Mouse (Mus musculus) stomach, embryonic 14.5 days (tissue): ENCODE data around the gene Dstn. TPM values are rescaled to one million over a fixed set of nuclear protein-coding genes. Genes with fewer than 3 reads are reported as not detected.

Source experiments
- ATAC-seq: fragments of 200-750 bp; cut with Nextera tagmentation; 2 replicates; pipeline ENCODE4 v1.8.0; 2017; ENCODE audit warnings: low read depth, moderate TSS enrichment; ENCODE audit not compliant: insufficient number of reproducible peaks, insufficient read depth, low FRiP score
- H3K27ac ChIP-seq: fragments of 300-500 bp; sonication (generic); 2 replicates; pipeline ENCODE4 v1.5.1; 2014; ENCODE audit warnings: mild to moderate bottlenecking, low read length, moderate library complexity, mixed read lengths
- H3K27me3 ChIP-seq: fragments of 300-500 bp; sonication (generic); 2 replicates; pipeline ENCODE4 v1.6.1; 2014; ENCODE audit warnings: low read length, control low read depth, mixed read lengths; ENCODE audit not compliant: control insufficient read depth, insufficient read depth
- H3K36me3 ChIP-seq: fragments of 300-500 bp; sonication (generic); 2 replicates; pipeline ENCODE4 v1.6.1; 2014; ENCODE audit warnings: mild to moderate bottlenecking, control low read depth, low read length, moderate library complexity, mixed read lengths; ENCODE audit not compliant: control insufficient read depth, insufficient read depth
- H3K4me1 ChIP-seq: fragments of 300-500 bp; sonication (generic); 2 replicates; pipeline ENCODE4 v1.6.1; 2014; ENCODE audit warnings: low read length, control low read depth, mixed read lengths; ENCODE audit not compliant: control insufficient read depth, insufficient read depth
- H3K4me2 ChIP-seq: fragments of 300-500 bp; sonication (generic); replicated peaks from 2 replicates; pipeline ENCODE4 v1.6.1; 2014; ENCODE audit warnings: low read depth, low read length, control low read depth
- H3K4me3 ChIP-seq: fragments of 300-500 bp; sonication (generic); 2 replicates; pipeline ENCODE4 v1.5.1; 2014; ENCODE audit warnings: low read depth, low read length, control low read depth
- H3K9ac ChIP-seq: fragments of 300-500 bp; sonication (generic); replicated peaks from 2 replicates; pipeline ENCODE4 v1.6.1; 2014; ENCODE audit warnings: low read depth, mild to moderate bottlenecking, control low read depth, low read length, moderate library complexity, mixed read lengths
- H3K9me3 ChIP-seq: fragments of 300-500 bp; sonication (generic); 2 replicates; pipeline ENCODE4 v1.6.1; 2016; ENCODE audit warnings: low read depth, low read length, control low read depth; ENCODE audit not compliant: control insufficient read depth
- WGBS: fragments of 180-500 bp; shearing (Covaris S2); extraction: QIAGEN DNeasy Blood & Tissue Kit; methylation state at CpG from one replicate; pipeline ENCODE4 v1.1.7; 2014; 5-methylcytosine and 5-hydroxymethylcytosine counted together
- polyA plus RNA-seq: library from polyadenylated mRNA; unstranded; fragments of >200 nt; fragmentation: Nextera tagmentation; extraction: Ambion mirVana; gene quantifications from 2 replicates; pipeline ENCODE4 v1.2.1, GENCODE M21; 2014

The Dstn gene
- polyA plus RNA-seq, 1 experiment from 2014 or later: 841 TPM

DNA sequence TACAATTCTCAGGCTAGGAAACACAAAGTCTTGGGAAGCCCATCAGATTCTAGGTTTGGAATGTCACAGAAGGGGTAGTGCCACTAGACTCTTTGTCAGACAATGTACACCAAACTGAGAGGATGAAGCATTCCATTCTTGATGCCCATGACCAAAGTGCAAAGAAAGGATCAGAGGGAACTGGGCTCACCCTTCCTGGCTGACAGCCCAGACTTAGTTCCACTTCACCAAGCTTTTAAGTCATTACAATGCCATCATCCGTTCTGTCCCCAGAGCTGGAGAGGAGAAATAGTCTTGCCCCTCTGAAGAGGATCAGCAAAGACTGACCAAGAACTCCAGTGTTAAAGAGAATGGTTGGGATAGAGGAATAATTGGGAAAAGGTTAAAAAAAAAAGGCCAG lies 75.9 kb downstream of the Dstn start:
- H3K4me1 ChIP-seq: no peaks in the 10 kb centered on the region
- no peak for ATAC-seq
- H3K9me3 ChIP-seq: no peaks in the 10 kb centered on the region
- H3K4me2 ChIP-seq: no peak overlapping the region
- 63% methylated on average over 1 of the region's 1 CpGs for WGBS
- no peak overlapping the region for H3K27ac ChIP-seq
- peaks cover 6% of the 10 kb centered on the region; the same call in 1 of the 2 replicates for H3K36me3 ChIP-seq
- no peak overlapping the region for H3K9ac ChIP-seq
- no peaks in the 10 kb centered on the region for H3K27me3 ChIP-seq
- H3K4me3 ChIP-seq: no peak overlapping the region

DNA sequence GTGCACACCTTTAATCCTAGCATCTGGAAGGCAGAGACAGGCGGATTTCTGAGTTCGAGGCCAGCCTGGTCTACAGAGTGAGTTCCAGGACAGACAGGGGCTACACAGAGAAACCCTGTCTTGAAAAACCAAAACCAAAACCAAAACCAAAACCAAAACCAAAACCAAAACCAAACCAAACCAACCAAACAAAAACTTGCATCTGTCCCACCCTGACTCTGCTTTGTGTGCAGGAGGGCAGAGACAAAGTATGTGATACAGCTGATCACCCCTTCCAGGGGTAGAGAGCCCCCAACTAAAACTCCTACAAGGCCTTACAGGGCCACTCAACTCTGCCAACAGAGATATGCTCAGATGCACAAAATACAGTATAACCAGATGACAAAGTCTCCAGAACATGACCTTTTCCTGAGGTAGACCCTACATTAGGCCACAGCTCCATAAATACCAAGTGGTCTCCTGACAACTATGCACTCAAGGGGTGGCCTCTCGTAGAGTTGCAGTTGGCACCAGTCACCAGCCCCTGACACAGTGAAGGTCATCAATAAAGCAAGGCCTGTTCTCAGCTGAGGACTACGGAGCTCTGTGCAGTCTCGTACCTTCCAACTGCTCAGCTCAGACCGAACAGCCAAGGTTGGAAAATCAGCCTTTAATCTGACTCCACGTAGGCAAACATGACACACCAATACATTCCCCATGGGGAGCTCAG lies 77.0 kb downstream of the Dstn start:
- no peak for ATAC-seq
- WGBS: 84% methylated on average over 7 of the region's 7 CpGs
- H3K4me3 ChIP-seq: no peak overlapping the region

More for the DNA sequence above, 77.0 kb downstream of the Dstn start:
- Histone ChIP-seq H3K4me2 (no peak overlapping the region), H3K4me1 (no peaks in the 10 kb centered on the region), H3K36me3 (peaks cover 2% of the 10 kb centered on the region; the same call in 1 of the 2 replicates), H3K27ac (no peak overlapping the region), H3K9me3 (no peaks in the 10 kb centered on the region), H3K27me3 (no peaks in the 10 kb centered on the region), H3K9ac (no peak overlapping the region)

Other genes starting within 250 kb of the Dstn start
- 0.93 and 1.6 TPM in 2 replicates for gene Bfsp1, start 52.1 kb upstream of the Dstn start, polyA plus RNA-seq
- 139 and 140 TPM in 2 replicates for gene Rrbp1, start 95.9 kb downstream of the Dstn start, polyA plus RNA-seq
- not detected in 2 replicates for gene Banf2, start 117.7 kb downstream of the Dstn start, polyA plus RNA-seq